In the genomic region with DNA sequence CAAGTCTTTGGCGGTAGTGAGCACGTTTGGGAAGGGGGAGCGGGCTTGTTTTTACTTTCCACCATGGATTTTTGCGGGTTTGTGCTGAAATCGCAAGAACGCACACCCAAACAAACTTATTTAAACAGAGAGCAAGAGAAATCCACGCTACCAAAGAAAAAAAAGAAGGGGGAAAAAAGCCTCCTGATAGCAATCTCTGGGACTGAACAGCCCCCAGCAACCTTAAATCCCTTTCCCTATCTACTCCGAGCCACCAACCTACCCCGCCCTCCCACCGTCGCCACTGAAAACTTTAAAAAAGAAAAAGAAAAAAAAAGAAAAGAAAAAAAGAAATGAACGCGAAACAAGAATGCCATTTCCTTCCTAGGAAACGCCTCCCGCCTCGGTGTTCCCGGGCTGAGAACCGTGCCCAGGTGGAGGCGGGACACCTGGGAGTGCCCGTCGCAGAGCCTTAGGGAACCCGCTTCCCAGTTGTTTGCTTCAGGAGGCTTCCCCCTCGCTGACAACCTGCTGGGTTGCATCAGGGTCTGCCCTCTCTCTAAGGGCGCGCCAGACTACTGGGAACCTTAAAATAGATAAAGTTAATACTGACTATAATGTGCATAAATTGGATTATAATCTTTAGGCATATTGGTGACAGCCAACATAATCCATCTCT, we compare ENCODE assay signal across 8 mouse cellular contexts. TPM values are rescaled to one million over a fixed set of nuclear protein-coding genes. Genes with fewer than 3 reads are reported as not detected.
DNase-seq lines count a peak whose midpoint lies in the region; ATAC-seq lines count a peak whose summit lies in the region.

No protein-coding gene starts in this region.

- H3K9me3 ChIP-seq in erythroblast, embryonic 14.5 days (ENCODE audit: control insufficient read depth, low read length) = no peaks in the 10 kb centered on the region
- no peaks in the 10 kb centered on the region for H3K9me3 ChIP-seq in forebrain, embryonic 12.5 days
- no peaks in the 10 kb centered on the region for H3K9me3 ChIP-seq in intestine, embryonic 14.5 days (ENCODE audit: control insufficient read depth, low read length)
- no peaks in the 10 kb centered on the region for H3K9me3 ChIP-seq in liver, embryonic 15.5 days (replicated peaks)
- H3K9me3 ChIP-seq in neural tube, embryonic 15.5 days (replicated peaks) = no peaks in the 10 kb centered on the region

- peaks cover 20% of the 10 kb centered on the region for H3K27me3 ChIP-seq in erythroblast, embryonic 14.5 days (ENCODE audit: control insufficient read depth)
- peaks cover 10% of the 10 kb centered on the region for H3K27me3 ChIP-seq in forebrain, embryonic 12.5 days
- peaks cover 5% of the 10 kb centered on the region; the same call in 1 of the 2 replicates for H3K27me3 ChIP-seq in intestine, embryonic 14.5 days (replicated peaks; ENCODE audit: control insufficient read depth, insufficient read depth, low read length)
- peaks cover 18% of the 10 kb centered on the region for H3K27me3 ChIP-seq in liver, embryonic 15.5 days
- peaks cover 5% of the 10 kb centered on the region for H3K27me3 ChIP-seq in neural tube, embryonic 15.5 days (replicated peaks)

- H3K4me2 ChIP-seq in forebrain, embryonic 12.5 days = peak overlapping the region; percentile 78
- peak overlapping the region; percentile 84 for H3K4me2 ChIP-seq in intestine, embryonic 14.5 days (ENCODE audit: low read length)
- H3K4me2 ChIP-seq in liver, embryonic 15.5 days = peak overlapping the region; percentile 99
- peak overlapping the region; percentile 93 for H3K4me2 ChIP-seq in neural tube, embryonic 15.5 days

- peak; percentile 35 for DNase-seq in adrenal gland, postnatal 10 days
- DNase-seq in intestine, embryonic 14.5 days (ENCODE audit: low spot score) = peak; percentile 58
- DNase-seq in frontal cortex, postnatal 36 days (ENCODE audit: low spot score in 2 of 2) = no peak

- peaks cover 2% of the 10 kb centered on the region for H3K36me3 ChIP-seq in erythroblast, embryonic 14.5 days (ENCODE audit: control insufficient read depth)
- H3K36me3 ChIP-seq in forebrain, embryonic 12.5 days (replicated peaks) = peaks cover 6% of the 10 kb centered on the region; the same call in 1 of the 2 replicates
- peaks cover 8% of the 10 kb centered on the region for H3K36me3 ChIP-seq in intestine, embryonic 14.5 days (ENCODE audit: control insufficient read depth, insufficient read depth, low read length)
- no peaks in the 10 kb centered on the region for H3K36me3 ChIP-seq in liver, embryonic 15.5 days (replicated peaks)
- H3K36me3 ChIP-seq in neural tube, embryonic 15.5 days = 0 out of 2 replicates have a peak, but pooled peaks cover 4% of the 10 kb centered on the region

- H3K4me1 ChIP-seq in erythroblast, embryonic 14.5 days (ENCODE audit: control insufficient read depth) = peaks cover 43% of the 10 kb centered on the region
- H3K4me1 ChIP-seq in forebrain, embryonic 12.5 days = peaks cover 26% of the 10 kb centered on the region
- peaks cover 18% of the 10 kb centered on the region for H3K4me1 ChIP-seq in intestine, embryonic 14.5 days (replicated peaks; ENCODE audit: control insufficient read depth, insufficient read depth, low read length)
- H3K4me1 ChIP-seq in liver, embryonic 15.5 days (replicated peaks) = peaks cover 39% of the 10 kb centered on the region
- H3K4me1 ChIP-seq in neural tube, embryonic 15.5 days = peaks cover 41% of the 10 kb centered on the region

- ATAC-seq in erythroblast, adult 5-6 weeks (replicated peaks; ENCODE audit: low FRiP score, poor library complexity, severe bottlenecking) = no peak
- ATAC-seq in forebrain, embryonic 12.5 days (ENCODE audit: low FRiP score) = no peak
- no peak for ATAC-seq in intestine, embryonic 14.5 days (replicated peaks; ENCODE audit: low FRiP score, low TSS enrichment, low read depth)
- ATAC-seq in liver, embryonic 15.5 days (ENCODE audit: insufficient read depth) = no peak
- ATAC-seq in neural tube, embryonic 15.5 days (ENCODE audit: low FRiP score) = no peak

- WGBS in forebrain, embryonic 12.5 days = under 1% methylated on average over 25 of the region's 25 CpGs
- under 1% methylated on average over 25 of the region's 25 CpGs for WGBS in intestine, embryonic 14.5 days
- WGBS in liver, embryonic 15.5 days (ENCODE audit: insufficient replicate concordance) = under 1% methylated on average over 25 of the region's 25 CpGs
- WGBS in neural tube, embryonic 15.5 days = under 1% methylated on average over 25 of the region's 25 CpGs

- H3K4me3 ChIP-seq in erythroblast, embryonic 14.5 days (replicated peaks) = peak overlapping the region; percentile 80
- H3K4me3 ChIP-seq in forebrain, embryonic 12.5 days (replicated peaks) = peak overlapping the region; percentile 90
- peak overlapping the region; percentile 88 for H3K4me3 ChIP-seq in intestine, embryonic 14.5 days (ENCODE audit: low read depth, low read length)
- H3K4me3 ChIP-seq in liver, embryonic 15.5 days (replicated peaks) = peak overlapping the region; percentile 80
- peak overlapping the region; percentile 78 for H3K4me3 ChIP-seq in neural tube, embryonic 15.5 days (replicated peaks)

- peak overlapping the region; percentile 96 for H3K9ac ChIP-seq in forebrain, embryonic 12.5 days
- peak overlapping the region; percentile 42 for H3K9ac ChIP-seq in intestine, embryonic 14.5 days (ENCODE audit: low read length)
- H3K9ac ChIP-seq in liver, embryonic 15.5 days = peak overlapping the region; percentile 62
- H3K9ac ChIP-seq in neural tube, embryonic 15.5 days (replicated peaks) = peak overlapping the region; percentile 84

- peak overlapping the region; percentile 99; the same call in 1 of the 2 replicates for H3K27ac ChIP-seq in forebrain, embryonic 12.5 days
- H3K27ac ChIP-seq in intestine, embryonic 14.5 days (ENCODE audit: low read depth) = no peak overlapping the region
- H3K27ac ChIP-seq in liver, embryonic 15.5 days (replicated peaks) = no peak overlapping the region; the same call in 1 of the 2 replicates
- peak overlapping the region; percentile 97 for H3K27ac ChIP-seq in neural tube, embryonic 15.5 days (replicated peaks)

RNA-seq across cellular contexts. Expression of a gene that starts 0.7 kb away (rescaled TPM):
- polyA plus RNA-seq in erythroblast, embryonic 14.5 days (2012) = 4.6 and 7.8 TPM in 2 replicates
- 84.9 and 85.9 TPM in 2 replicates for total RNA-seq in erythroblast, adult 5-6 weeks (2015; ENCODE audit: low replicate concordance)
- 93.2 and 111 TPM in 2 replicates for total RNA-seq in erythroblast, adult 5-6 weeks (2017; ENCODE audit: low replicate concordance)
- 10 to 100 TPM; 18.4 to 21.9 TPM for total RNA-seq in adrenal gland, postnatal 10 days (2021)
- 81.7 and 82.1 TPM in 2 replicates for polyA plus RNA-seq in forebrain, embryonic 12.5 days (2016; fragmentation: Nextera tagmentation; extraction: Ambion mirVana)
- polyA plus RNA-seq in intestine, embryonic 14.5 days (2014; fragmentation: Nextera tagmentation; extraction: Ambion mirVana) = 31.5 and 34.4 TPM in 2 replicates
- 76.0 and 83.9 TPM in 2 replicates for polyA plus RNA-seq in liver, embryonic 15.5 days (2015; fragmentation: Nextera tagmentation; extraction: Ambion mirVana)
- 62.3 and 69.0 TPM in 2 replicates for polyA plus RNA-seq in neural tube, embryonic 15.5 days (2015; fragmentation: Nextera tagmentation; extraction: Ambion mirVana)

Comparison
In these comparisons a context has a peak if more than half of its experiments do, and no peak if none do; other contexts are left out.
1. DNase-seq: peak in adrenal gland, postnatal 10 days (single experiment) and intestine, embryonic 14.5 days (single experiment); none in frontal cortex, postnatal 36 days (0 of 2).
2. H3K27ac ChIP-seq: peak in forebrain, embryonic 12.5 days (single experiment) and neural tube, embryonic 15.5 days (single experiment); none in intestine, embryonic 14.5 days (single experiment) and liver, embryonic 15.5 days (single experiment).
3. H3K9ac ChIP-seq: peak in every context shown above with its lines; median percentile 96 in forebrain, embryonic 12.5 days; 84 in neural tube, embryonic 15.5 days; 62 in liver, embryonic 15.5 days; 42 in intestine, embryonic 14.5 days.
4. Peak in every context shown above with its lines, with median percentiles within 50 percentile points of each other: H3K4me3 ChIP-seq and H3K4me2 ChIP-seq.